Mouse (Mus musculus): ENCODE measurements around the gene Sh3bp5.

- TF ChIP-seq CTCF (IDR thresholded peaks at IDR 0.05; ENCODE audit: low read depth) (no peak), EP300 (IDR thresholded peaks at IDR 0.05; ENCODE audit: low read depth) (no peak)
These were observed 23.2 kb downstream of the Sh3bp5 start for GRCm38 (mm10) chr14:31412651-31413056.

Measured in liver, postnatal 0 days (tissue).